Mouse (Mus musculus) forebrain, embryonic 10.5 days (tissue): ENCODE results near the gene Smco3. TPM values are rescaled to one million over a fixed set of nuclear protein-coding genes. Genes with fewer than 3 reads are reported as not detected.

ENCODE experiments used
- microRNA-seq: library from miRNA; unstranded; fragments of <30 nt; microRNA quantifications from one replicate; pipeline ENCODE4, GENCODE M21; 2017
- polyA plus RNA-seq: library from polyadenylated mRNA; unstranded; fragments of >200 nt; fragmentation: Nextera tagmentation; extraction: Ambion mirVana; gene quantifications from 2 replicates; pipeline ENCODE4 v1.2.1, GENCODE M21; 2016

Smco3 gene
- polyA plus RNA-seq, 1 experiment from 2014 or later, result not detected

Small RNA genes lying within 50 kb of the gene (microRNA-seq; reads per million reads assigned to microRNA genes)
- gene Gm44364, result not detected

Other genes starting within 250 kb of the Smco3 start
- gene Plbd1, start 173.5 kb downstream of the Smco3 start, polyA plus RNA-seq, result 1.0 and 1.1 TPM in 2 replicates
- gene Gucy2c, start 53.7 kb downstream of the Smco3 start, polyA plus RNA-seq, result not detected in 2 replicates
- 0.38 and 0.49 TPM in 2 replicates for gene Hist4h4, start 31.0 kb downstream of the Smco3 start, polyA plus RNA-seq
- gene H2afj, start 27.2 kb downstream of the Smco3 start, polyA plus RNA-seq, result 101 and 103 TPM in 2 replicates
- 1.7 and 1.9 TPM in 2 replicates for gene BC049715, start 7.8 kb downstream of the Smco3 start, polyA plus RNA-seq
- 166 and 170 TPM in 2 replicates for gene Wbp11, start 7.2 kb downstream of the Smco3 start, polyA plus RNA-seq
- 1.4 and 1.5 TPM in 2 replicates for gene Art4, start 22.3 kb upstream of the Smco3 start, polyA plus RNA-seq
- gene Mgp, start 40.4 kb upstream of the Smco3 start, polyA plus RNA-seq, result 0.50 and 0.91 TPM in 2 replicates
- not detected in 2 replicates for gene Erp27, start 86.7 kb upstream of the Smco3 start, polyA plus RNA-seq
- not detected in 2 replicates for gene Pde6h, start 88.4 kb upstream of the Smco3 start, polyA plus RNA-seq
- gene Arhgdib, start 106.4 kb upstream of the Smco3 start, polyA plus RNA-seq, result 22.0 and 25.3 TPM in 2 replicates